Mouse (Mus musculus): ENCODE data around the gene Lrrc40.
"Not testable (repeated sequence)": the region's sequence is repeated elsewhere in the genome, so short reads cannot be mapped to it uniquely, and the experiment has no call there.

Lrrc40 gene

GRCm38 (mm10) chr3:158068613-158069263 is 32.3 kb downstream of the Lrrc40 start:
- ChIA-PET POLR2A (interaction anchor here in 1 of 4 experiments (0.5 to 1.2 kb wide), 5 partner anchors 32 to 311 kb away, joined by 3 to 4 read pairs (median 3); partner anchors contain the start of genes Ankrd13c, Lrrc40 and Srsf11), CTCF (no interaction called here)

GRCm38 (mm10) chr3:158075004-158075403 is 38.5 kb downstream of the Lrrc40 start:
- ChIA-PET POLR2A (no interaction called here), CTCF (interaction anchor here in 2 of 4 experiments (0.6 kb wide), 2 partner anchors 253 to 477 kb away, joined by 3 to 4 read pairs; no protein-coding TSS in a partner anchor)

GRCm38 (mm10) chr3:158076685-158077379 is 40.4 kb downstream of the Lrrc40 start:
- CTCF ChIA-PET = interaction anchor here in 3 of 4 experiments (0.6 to 1.5 kb wide), 4 partner anchors 84 to 509 kb away, joined by 3 to 6 read pairs (median 4); no protein-coding TSS in a partner anchor
- POLR2A ChIA-PET = interaction anchor here in 1 of 4 experiments (0.7 to 0.9 kb wide), 2 partner anchors 201 to 225 kb away, joined by 3 read pairs; no protein-coding TSS in a partner anchor

- ChIA-PET POLR2A (no interaction called here), CTCF (interaction anchor here in 1 of 4 experiments (1.5 kb wide), 1 partner anchor 202 kb away, joined by 6 read pairs; no protein-coding TSS in a partner anchor)
Measured at GRCm38 (mm10) chr3:158077380-158077772, 40.9 kb downstream of the Lrrc40 start.

- CTCF ChIA-PET = no interaction called here
Measured at GRCm38 (mm10) chr3:158077828-158078227, 41.4 kb downstream of the Lrrc40 start.

GRCm38 (mm10) chr3:158091601-158092000 is 55.1 kb downstream of the Lrrc40 start:
- ChIA-PET POLR2A (no interaction called here), CTCF (no interaction called here)

More at GRCm38 (mm10) chr3:158077828-158078227, 41.4 kb downstream of the Lrrc40 start:
- POLR2A ChIA-PET = no interaction called here

- POLR2A ChIA-PET = interaction anchor here in 1 of 4 experiments (1.1 kb wide), 1 partner anchor 10 kb away, joined by 3 read pairs; no protein-coding TSS in a partner anchor
- CTCF ChIA-PET = no interaction called here
Measured at GRCm38 (mm10) chr3:158093919-158094318, 57.5 kb downstream of the Lrrc40 start.

- POLR2A ChIA-PET = interaction anchor here in 1 of 4 experiments (0.6 to 1.3 kb wide), 5 partner anchors 27 to 467 kb away, joined by 3 to 5 read pairs (median 3); partner anchors contain the start of genes Cth, Lrrc40 and Srsf11
Measured at GRCm38 (mm10) chr3:158102043-158102442, 65.6 kb downstream of the Lrrc40 start.

GRCm38 (mm10) chr3:158102530-158102929 is 66.1 kb downstream of the Lrrc40 start:
- CTCF ChIA-PET = not testable (repeated sequence)
- POLR2A ChIA-PET = interaction anchor here in 1 of 4 experiments (0.6 to 1.3 kb wide), 6 partner anchors 26 to 541 kb away, joined by 3 to 5 read pairs (median 3); partner anchors contain the start of genes Cth, Lrrc40 and Srsf11

More at GRCm38 (mm10) chr3:158102043-158102442, 65.6 kb downstream of the Lrrc40 start:
- CTCF ChIA-PET = not testable (repeated sequence)

- CTCF ChIA-PET = no interaction called here
Measured at GRCm38 (mm10) chr3:158103467-158103866, 67.0 kb downstream of the Lrrc40 start.

GRCm38 (mm10) chr3:158105260-158105659 is 68.8 kb downstream of the Lrrc40 start:
- POLR2A ChIA-PET = interaction anchor here in 2 of 4 experiments (0.6 to 1.0 kb wide), 3 partner anchors 200 to 1402 kb away, joined by 3 read pairs; no protein-coding TSS in a partner anchor
- CTCF ChIA-PET = no interaction called here

More at GRCm38 (mm10) chr3:158103467-158103866, 67.0 kb downstream of the Lrrc40 start:
- POLR2A ChIA-PET = interaction anchor here in 1 of 4 experiments (1.1 to 1.2 kb wide), 2 partner anchors 9 to 23 kb away, joined by 3 to 4 read pairs; no protein-coding TSS in a partner anchor
